Mouse (Mus musculus): ENCODE results near the gene Casp7. TPM values are rescaled to one million over a fixed set of nuclear protein-coding genes. Genes with fewer than 3 reads are reported as not detected.

Casp7 gene
- 19.6 and 20.2 TPM in 2 replicates for polyA plus RNA-seq (2015; fragmentation: Nextera tagmentation; extraction: Ambion mirVana)

GRCm38 (mm10) chr19:56396669-56397621 lies at the start of gene Casp7:
Gene Casp7 (plus strand): TSS chr19:56397129.

DNA sequence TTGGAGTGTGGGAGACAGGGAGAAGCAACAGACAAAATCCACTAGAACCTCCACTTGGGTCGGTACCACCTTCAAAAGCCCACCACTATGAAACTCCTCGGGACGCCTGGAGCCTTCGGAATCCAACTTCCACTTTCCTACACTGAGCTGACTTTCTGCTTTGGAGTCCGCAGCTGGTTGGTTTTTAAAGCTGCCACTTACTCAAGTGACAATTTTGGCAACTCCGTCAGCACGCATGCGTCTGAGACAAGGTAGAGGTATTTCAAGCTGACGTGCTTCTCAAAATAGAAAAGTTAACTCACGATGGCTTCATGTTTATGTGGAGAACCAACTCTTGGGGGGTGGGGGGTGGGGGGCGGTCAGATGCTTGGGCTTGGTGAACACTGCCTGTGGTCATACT lies 7.0 kb upstream of the Casp7 start, which contains the start of gene Nrap:
TSS of gene Nrap (minus strand) at position 159 of the 400 bp plus-strand sequence.

DNA sequence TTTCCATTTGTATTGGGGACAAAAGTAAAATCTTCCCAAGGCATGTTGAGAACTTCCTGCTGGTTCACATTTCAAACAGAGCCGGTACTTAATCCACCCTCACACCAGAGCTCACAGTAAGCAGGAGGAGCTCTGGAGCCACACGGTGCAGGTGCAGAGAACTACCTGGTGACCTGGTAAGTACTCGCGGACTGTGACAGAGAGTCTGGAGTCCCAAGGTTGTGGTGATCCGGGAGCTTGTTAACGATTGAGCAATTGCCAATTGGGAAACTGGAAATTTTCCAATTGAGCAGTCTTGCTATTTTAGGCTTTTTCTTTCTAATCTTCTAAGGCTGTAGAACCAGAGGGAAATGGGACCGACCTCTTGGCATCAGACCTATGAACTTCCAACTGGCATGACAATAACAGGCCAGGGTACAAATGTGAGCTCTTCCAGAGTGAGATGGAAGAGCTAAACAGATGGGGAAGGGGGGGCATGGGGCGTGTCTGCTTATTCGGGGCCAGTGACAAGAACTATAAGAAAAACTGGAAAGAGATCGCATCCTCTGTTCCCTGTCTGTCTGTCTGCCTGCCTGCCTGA lies 64.7 kb downstream of the Casp7 start, which contains the start of gene Plekhs1:
TSS of gene Plekhs1 (plus strand) at position 119 of the 580 bp plus-strand sequence.

Other genes with a start within 250 kb of the Casp7 start
- 0.12 and 0.24 TPM in 2 replicates for gene Habp2, start 110.0 kb upstream of the Casp7 start, polyA plus RNA-seq (2015; fragmentation: Nextera tagmentation; extraction: Ambion mirVana)
- 0.04 and 0.13 TPM in 2 replicates for gene Nrap, start 7.1 kb upstream of the Casp7 start, polyA plus RNA-seq (2015; fragmentation: Nextera tagmentation; extraction: Ambion mirVana)
- gene Plekhs1, start 64.5 kb downstream of the Casp7 start, polyA plus RNA-seq (2015; fragmentation: Nextera tagmentation; extraction: Ambion mirVana): 0.12 and 0.15 TPM in 2 replicates
- 29.9 and 30.5 TPM in 2 replicates for gene Dclre1a, start 151.1 kb downstream of the Casp7 start, polyA plus RNA-seq (2015; fragmentation: Nextera tagmentation; extraction: Ambion mirVana)
- gene Nhlrc2, start 151.1 kb downstream of the Casp7 start, polyA plus RNA-seq (2015; fragmentation: Nextera tagmentation; extraction: Ambion mirVana): 10.4 and 11.2 TPM in 2 replicates